9 mouse cellular contexts compared by ENCODE assay signal in the genomic region with DNA sequence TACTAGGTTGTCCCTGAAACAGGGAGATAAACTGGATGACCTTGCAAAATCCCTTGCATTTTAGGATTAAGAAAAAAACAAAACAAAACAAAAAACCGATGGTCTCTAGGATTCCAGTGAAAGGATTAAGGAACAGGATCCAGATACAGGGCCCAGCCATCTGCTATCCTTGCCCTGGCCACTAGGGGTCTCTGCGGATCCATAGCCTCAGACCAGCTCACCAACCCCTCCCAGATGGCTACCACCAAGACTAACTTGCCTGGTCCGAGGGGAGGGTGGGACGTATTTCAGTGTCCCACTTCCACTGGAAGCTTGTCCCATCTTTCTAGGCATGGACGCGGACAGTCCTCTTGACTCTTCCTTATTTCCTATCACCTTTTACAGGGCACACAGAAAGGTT.
DNase-seq lines count a peak whose midpoint lies in the region; ATAC-seq and TF ChIP-seq lines count a peak whose summit lies in the region.
"Had no signal": no experiment of that assay in that cellular context is flagged by ENCODE, and none has a peak within 500 bp of the region (broad histone marks: within the 10 kb centered on the region; RNA-seq: fewer than 3 reads in every experiment).

No protein-coding gene starts in this region.

- DNase-seq in ES-E14 (ENCODE audit: low read depth, low spot score): peak; percentile 66
- peak; percentile 70 for DNase-seq in cerebellum, adult 11-12 months
- peak; percentile 84 for DNase-seq in forebrain, postnatal 0 days
- peak; percentile 80 to 81 for DNase-seq in heart, postnatal 36 days
- peak; percentile 89 for DNase-seq in layer of hippocampus, adult 11-12 months (ENCODE audit: low spot score)
- DNase-seq in ovary, postnatal 10 days (ENCODE audit: low spot score): peak; percentile 62
- peak; percentile 47 for DNase-seq in thymus, postnatal 25 days

- in situ Hi-C loops in ES-E14 (cut with MboI; ENCODE audit: low sequenced_read_pairs in 2 of 2, unreplicated experiment in 2 of 2): no loop called here

- H3K9ac ChIP-seq in ES-E14 (ENCODE audit: insufficient read depth, low read depth, low read length, poor library complexity, severe bottlenecking): peak overlapping the region; percentile 2; the same call in 1 of the 2 replicates
- H3K9ac ChIP-seq in forebrain, postnatal 0 days: no peak overlapping the region
- no peak overlapping the region for H3K9ac ChIP-seq in lung, embryonic 15.5 days
- H3K9ac ChIP-seq: liver, embryonic 15.5 days had no signal

- ATAC-seq in forebrain, postnatal 0 days: peak; percentile 79
- peak; percentile 50; the same call in 1 of the 2 replicates for ATAC-seq in lung, embryonic 15.5 days (ENCODE audit: borderline replicate concordance, extremely low read depth, low FRiP score, low TSS enrichment)

- H3K4me2 ChIP-seq in forebrain, postnatal 0 days (ENCODE audit: low read depth): no peak overlapping the region
- peak overlapping the region; percentile 24 for H3K4me2 ChIP-seq in lung, embryonic 15.5 days
- H3K4me2 ChIP-seq: liver, embryonic 15.5 days had no signal

- WGBS in forebrain, postnatal 0 days: 2% methylated on average over 6 of the region's 6 CpGs
- 2% methylated on average over 6 of the region's 6 CpGs for WGBS in lung, embryonic 15.5 days

- TF ChIP-seq CTCF in forebrain, postnatal 0 days (IDR thresholded peaks at IDR 0.05; ENCODE audit: low read depth): peak; percentile 97

- H3K9me3 ChIP-seq in ES-E14 (ENCODE audit: control insufficient read depth, insufficient read depth, low read depth, low read length): no peaks in the 10 kb centered on the region
- H3K9me3 ChIP-seq in forebrain, postnatal 0 days (ENCODE audit: low read length): no peaks in the 10 kb centered on the region
- H3K9me3 ChIP-seq in lung, embryonic 15.5 days: no peaks in the 10 kb centered on the region
- H3K9me3 ChIP-seq: liver, embryonic 15.5 days had no signal

- H3K4me3 ChIP-seq in ES-E14 (ENCODE audit: insufficient read depth in 1 of 2, low read depth in 1 of 2, low read length in 2 of 2, poor library complexity in 1 of 2, severe bottlenecking in 1 of 2): no peak overlapping the region
- H3K4me3 ChIP-seq in forebrain, postnatal 0 days (ENCODE audit: low read depth, low read length): no peak overlapping the region
- no peak overlapping the region for H3K4me3 ChIP-seq in lung, embryonic 15.5 days
- H3K4me3 ChIP-seq: liver, embryonic 15.5 days had no signal

- H3K36me3 ChIP-seq in ES-E14 (ENCODE audit: control insufficient read depth, insufficient read depth, low read length, poor library complexity, severe bottlenecking): no peaks in the 10 kb centered on the region
- H3K36me3 ChIP-seq in forebrain, postnatal 0 days (ENCODE audit: insufficient read depth): no peaks in the 10 kb centered on the region
- H3K36me3 ChIP-seq in lung, embryonic 15.5 days: no peaks in the 10 kb centered on the region
- H3K36me3 ChIP-seq: liver, embryonic 15.5 days had no signal

- H3K27ac ChIP-seq in ES-E14 (ENCODE audit: insufficient read depth, low read depth, low read length, poor library complexity, severe bottlenecking): no peak overlapping the region
- H3K27ac ChIP-seq in forebrain, postnatal 0 days (ENCODE audit: low read depth, low read length): no peak overlapping the region
- peak overlapping the region; percentile 76 for H3K27ac ChIP-seq in lung, embryonic 15.5 days
- H3K27ac ChIP-seq: liver, embryonic 15.5 days had no signal

- no peaks in the 10 kb centered on the region for H3K27me3 ChIP-seq in forebrain, postnatal 0 days (ENCODE audit: insufficient read depth, low read length)
- H3K27me3 ChIP-seq in lung, embryonic 15.5 days: no peaks in the 10 kb centered on the region
- H3K27me3 ChIP-seq: liver, embryonic 15.5 days had no signal

- H3K4me1 ChIP-seq in ES-E14 (ENCODE audit: control insufficient read depth in 2 of 2, insufficient read depth in 2 of 2, low read length in 2 of 2, poor library complexity in 1 of 2): peaks cover 0 to 3% of the 10 kb centered on the region in 2 experiments; a peak in 1 of 4 replicates
- H3K4me1 ChIP-seq in forebrain, postnatal 0 days (ENCODE audit: insufficient read depth): no peaks in the 10 kb centered on the region
- peaks cover 11% of the 10 kb centered on the region for H3K4me1 ChIP-seq in lung, embryonic 15.5 days
- H3K4me1 ChIP-seq: liver, embryonic 15.5 days had no signal

- intact Hi-C loops in heart, postnatal 36 days (cut with DNase I): loop anchor here (1.0 to 5.0 kb wide), 3 partner anchors 54 to 314 kb away; a partner anchor contains a TSS

TF ChIP-seq in ES-E14, 5 proteins besides CTCF, POLR2A, EP300 and RAD21:
- TF ChIP-seq ZNF384 (IDR thresholded peaks at IDR 0.05; ENCODE audit: low read depth, low read length): 0 out of 2 replicates have a peak, but pooled peaks have one; percentile 9
- TF ChIP-seq ZC3H11A (IDR thresholded peaks at IDR 0.05; ENCODE audit: borderline replicate concordance, low read depth, low read length): peak; percentile 84; the same call in 1 of the 2 replicates
- TF ChIP-seq MAFK (IDR thresholded peaks at IDR 0.05; ENCODE audit: insufficient read depth, low read depth, low read length): 0 out of 2 replicates have a peak, but pooled peaks have one; percentile 17
- no peak for TF ChIP-seq CHD2 (IDR thresholded peaks at IDR 0.05; ENCODE audit: low read depth, low read length)
- TF ChIP-seq HCFC1 (IDR thresholded peaks at IDR 0.05; ENCODE audit: borderline replicate concordance, insufficient read depth, low read length): no peak
